Mouse (Mus musculus): ENCODE results near the gene Cryab.

DNA sequence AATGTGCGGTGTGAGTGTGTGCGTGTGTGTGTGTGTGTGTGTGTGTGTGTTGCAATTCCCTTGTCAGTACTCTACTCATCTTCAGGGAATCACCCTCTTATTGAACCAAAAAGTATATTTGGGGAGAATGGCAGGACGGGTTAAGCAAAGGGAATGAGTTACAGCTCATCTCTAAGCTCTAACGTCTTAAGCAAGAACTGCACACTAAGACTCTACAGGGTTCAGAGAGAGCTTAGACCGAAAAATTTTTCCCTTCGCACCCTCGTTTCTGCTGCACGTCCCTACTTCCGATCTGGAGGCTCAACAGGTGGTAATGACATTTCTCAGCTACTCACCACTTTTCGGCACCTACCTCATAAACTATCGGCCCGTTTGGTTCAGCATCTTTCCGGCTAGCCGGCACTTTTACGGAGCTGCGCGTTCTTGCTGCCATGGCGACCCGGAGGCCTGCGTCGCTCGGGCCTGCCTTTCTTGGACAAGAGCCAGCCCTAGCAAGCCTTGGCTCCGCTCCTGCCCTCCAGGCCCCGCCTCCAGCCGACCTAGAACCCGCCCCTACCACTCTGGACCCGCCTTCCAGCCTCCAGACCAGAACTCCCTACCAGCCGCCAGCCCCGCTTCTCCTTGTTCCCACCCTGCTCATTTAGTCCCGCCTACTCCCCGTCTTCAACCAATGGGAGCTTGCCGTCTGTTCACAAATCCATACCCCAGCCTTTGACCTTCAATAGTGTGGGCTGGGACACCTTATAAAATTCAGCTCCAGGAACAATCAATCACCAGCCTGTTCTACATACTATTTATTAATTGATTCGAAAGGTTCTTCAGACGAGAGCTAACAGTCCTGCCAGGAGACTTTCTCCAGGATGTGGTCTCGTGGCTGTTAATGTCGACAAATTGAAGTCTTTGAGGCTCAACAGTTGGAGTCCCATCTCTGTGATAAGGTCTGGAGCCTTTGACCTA lies 11.9 kb upstream of the Cryab start, which contains the start of gene Dixdc1:
- TF ChIP-seq CTCF (IDR thresholded peaks at IDR 0.05; ENCODE audit: borderline replicate concordance, insufficient read depth, low read length) (no peak), POLR2A (IDR thresholded peaks at IDR 0.05; ENCODE audit: low read depth, low read length) (no peak)

All from embryonic fibroblast, embryonic 13.5 days (primary cell).